Mouse (Mus musculus) heart, postnatal 25 days (tissue): ENCODE measurements around the gene Susd6. TPM values are rescaled to one million over a fixed set of nuclear protein-coding genes. Genes with fewer than 3 reads are reported as not detected.

Source experiments
- DNase-seq: peaks from one replicate; pipeline ENCODE4 v3.0.0; 2022; ENCODE audit warnings: low spot score
- intact Hi-C: fragments of 180-260 bp; cut with DNase I; formaldehyde crosslinking; loops from one replicate; pipeline ENCODE4 v1.15.1; 2025
- total RNA-seq, 2 experiments: library from RNA; stranded (reverse); gene quantifications; 2 replicates each; pipeline ENCODE4 v1.2.3; 2021

The Susd6 gene
- total RNA-seq, 2 experiments from 2014 or later, result 62.5 to 69.1 TPM

DNA sequence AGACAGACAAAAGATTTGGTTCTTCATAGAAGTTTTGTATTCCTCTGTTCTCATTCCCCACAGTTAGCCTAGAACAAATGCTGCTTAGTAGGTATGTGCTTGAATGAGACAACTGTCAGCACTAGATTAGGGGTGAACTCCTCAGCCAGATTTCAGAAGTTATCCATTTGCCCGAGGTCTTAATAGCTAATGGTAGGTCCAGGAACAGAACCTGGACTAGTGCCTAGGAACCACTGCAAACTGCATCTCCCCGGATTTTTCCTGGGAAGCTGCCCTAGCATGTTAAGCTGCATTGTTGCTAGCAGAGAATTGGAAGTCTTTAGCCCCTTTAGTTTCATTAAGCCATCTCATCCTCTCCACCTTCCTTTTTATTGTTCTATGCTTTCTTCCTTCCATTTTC is 39.9 kb downstream of the Susd6 start:
- intact Hi-C loops, result loop anchor here (5.0 kb wide), 2 partner anchors 37 to 38 kb away; partner anchors contain the start of gene Susd6
- no peak for DNase-seq

DNA sequence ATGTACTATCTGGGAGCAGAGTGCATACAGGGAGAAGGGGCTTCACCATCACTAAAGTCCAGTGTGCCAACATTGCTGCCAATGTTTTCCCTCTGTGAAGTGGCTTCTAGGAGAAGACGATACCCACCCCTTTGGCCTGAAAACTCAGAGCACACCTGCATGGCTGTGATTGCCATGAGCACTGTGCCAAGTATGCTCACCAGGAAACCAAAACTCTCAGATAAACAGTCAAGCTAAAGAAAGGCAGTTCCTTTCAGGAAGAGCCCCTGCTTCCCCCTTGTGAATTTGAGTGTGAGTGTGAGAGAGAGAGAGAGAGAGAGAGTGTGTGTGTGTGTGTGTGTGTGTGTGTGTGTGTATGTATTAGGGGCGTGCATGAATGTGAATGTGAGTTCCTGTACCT is 40.5 kb downstream of the Susd6 start:
- DNase-seq, result no peak
- intact Hi-C loops, result loop anchor here (5.0 kb wide), 2 partner anchors 36 to 39 kb away; partner anchors contain the start of gene Susd6

DNA sequence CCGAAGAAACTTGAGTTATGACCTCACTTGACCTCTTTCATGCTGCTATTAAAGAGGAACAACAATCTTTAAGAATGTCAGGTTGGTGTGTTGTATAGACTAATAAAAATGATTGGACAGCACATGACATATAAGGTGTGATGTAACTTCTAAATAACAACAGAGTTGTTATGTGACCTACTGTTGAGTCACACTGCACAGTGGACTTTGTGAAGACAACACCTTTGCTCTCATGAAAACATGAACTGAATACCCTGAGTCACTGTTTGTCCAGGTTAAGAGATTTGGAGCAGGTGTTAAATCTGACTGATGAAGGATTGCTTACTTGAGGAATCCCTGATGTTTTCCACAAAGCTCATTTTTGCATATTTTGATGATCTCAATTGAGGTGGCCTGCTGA is 42.0 kb downstream of the Susd6 start:
- DNase-seq, result no peak
- intact Hi-C loops, result loop anchor here (5.0 kb wide), 2 partner anchors 35 to 40 kb away; partner anchors contain the start of gene Susd6

DNA sequence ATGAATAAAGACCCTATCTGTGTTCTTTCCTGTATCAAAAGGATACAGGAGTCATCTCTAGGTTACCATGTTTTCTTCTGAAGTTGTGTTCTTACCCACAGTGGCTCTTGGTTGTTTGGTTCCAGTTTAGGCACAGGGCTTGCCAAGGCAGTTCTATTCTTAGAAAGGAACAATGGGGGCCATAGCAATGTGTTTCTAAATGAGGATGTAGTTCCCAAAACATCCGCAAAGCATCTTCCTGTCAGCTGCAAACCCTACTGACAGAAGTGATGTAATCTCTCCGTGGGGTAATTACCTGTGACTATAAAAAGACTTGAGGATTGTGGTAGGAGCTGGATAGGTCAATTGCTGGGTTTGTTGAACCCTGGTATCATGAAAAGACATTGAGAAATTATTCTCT is 43.2 kb downstream of the Susd6 start:
- peak; percentile 38 for DNase-seq
- intact Hi-C loops, result loop anchor here (5.0 kb wide), 2 partner anchors 34 to 41 kb away; partner anchors contain the start of gene Susd6

DNA sequence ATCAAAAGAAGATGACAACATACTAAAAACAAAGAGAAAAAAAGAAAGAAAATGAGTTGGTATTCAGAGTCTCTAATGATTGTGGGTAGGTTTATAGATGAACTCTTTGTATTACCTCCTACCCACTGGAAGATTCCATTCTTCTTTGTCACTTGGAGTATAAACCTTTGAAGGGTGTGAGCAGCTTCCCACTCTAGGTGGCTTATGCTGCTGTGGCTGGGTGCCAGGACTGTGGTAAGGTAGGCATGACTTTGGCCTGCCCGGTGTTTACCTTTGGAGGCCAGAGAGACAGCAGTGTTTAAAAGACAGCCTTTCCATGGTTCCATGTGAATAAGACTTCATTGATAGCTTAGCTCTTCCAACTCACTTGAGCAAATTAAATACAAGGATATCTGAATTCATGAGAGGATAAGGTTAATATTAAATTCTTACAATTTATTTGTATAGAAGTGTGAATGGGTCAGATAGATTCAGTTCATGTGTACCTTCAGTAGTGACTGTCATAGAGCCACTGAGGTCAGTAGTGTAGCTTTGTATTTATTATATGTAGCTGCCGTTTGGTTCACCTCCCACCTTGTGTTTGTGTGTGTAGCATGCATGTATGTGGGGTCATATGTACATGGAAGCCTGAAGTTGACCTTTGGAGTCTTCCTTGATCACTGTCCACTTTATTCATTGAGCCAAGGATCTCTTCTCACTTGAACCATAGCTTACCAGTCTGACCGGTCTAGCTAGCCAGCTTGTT is 44.0 kb downstream of the Susd6 start:
- intact Hi-C loops, result loop anchor here (5.0 kb wide), 2 partner anchors 33 to 42 kb away; partner anchors contain the start of gene Susd6
- DNase-seq, result no peak

DNA sequence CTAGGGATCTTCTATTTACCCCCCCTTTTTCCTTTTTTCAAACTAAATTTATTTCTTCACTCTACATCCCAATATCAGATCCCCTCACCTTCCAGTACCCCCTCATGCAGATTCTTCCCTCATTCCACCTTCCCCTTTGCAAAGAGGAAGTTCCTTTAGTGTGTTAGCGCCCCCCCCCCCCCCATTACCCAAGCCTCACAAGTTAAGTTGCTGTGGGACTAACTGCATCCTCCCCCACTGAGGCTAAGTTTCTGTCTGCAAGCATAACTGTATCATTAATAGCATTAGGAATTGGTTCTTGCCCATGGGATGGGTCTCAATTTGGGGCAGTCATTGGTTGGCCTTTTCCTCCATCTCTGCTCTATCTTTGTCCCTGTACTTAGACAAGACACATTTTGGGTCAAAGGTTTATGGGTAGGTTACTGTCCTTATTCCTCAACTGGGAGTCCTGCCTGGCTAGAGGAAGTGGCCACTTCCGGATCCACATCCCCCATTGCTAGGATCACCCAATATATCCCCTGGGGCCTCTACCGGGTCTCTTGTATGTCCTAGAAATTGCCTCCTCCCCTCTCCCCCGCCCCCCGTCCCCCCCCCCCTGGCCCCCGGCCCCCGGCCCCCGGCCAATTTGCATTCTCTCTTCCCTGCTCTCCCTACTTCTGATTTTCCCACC is 44.7 kb downstream of the Susd6 start:
- intact Hi-C loops, result loop anchor here (5.0 kb wide), 2 partner anchors 32 to 43 kb away; partner anchors contain the start of gene Susd6
- no peak for DNase-seq

DNA sequence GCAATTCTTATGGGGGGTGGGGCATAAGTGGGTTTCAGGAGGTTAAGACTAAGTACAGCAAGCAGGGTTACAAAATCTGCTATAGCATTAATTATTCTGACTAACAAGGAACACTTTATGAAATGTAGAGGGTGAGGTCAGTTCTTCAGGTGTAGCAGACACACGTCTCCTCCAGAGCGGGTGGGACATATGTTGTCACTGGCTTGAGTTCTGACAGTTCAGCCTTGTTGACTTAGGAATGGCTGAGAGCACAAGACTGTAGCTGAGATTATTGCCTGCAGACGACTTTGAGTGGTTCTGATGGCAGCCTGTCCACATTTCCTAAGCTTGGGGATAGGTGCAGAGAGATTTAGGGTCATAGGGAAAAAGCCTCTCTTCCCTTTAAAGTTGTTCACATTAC is 47.3 kb downstream of the Susd6 start:
- intact Hi-C loops, result no loop called here
- no peak for DNase-seq

DNA sequence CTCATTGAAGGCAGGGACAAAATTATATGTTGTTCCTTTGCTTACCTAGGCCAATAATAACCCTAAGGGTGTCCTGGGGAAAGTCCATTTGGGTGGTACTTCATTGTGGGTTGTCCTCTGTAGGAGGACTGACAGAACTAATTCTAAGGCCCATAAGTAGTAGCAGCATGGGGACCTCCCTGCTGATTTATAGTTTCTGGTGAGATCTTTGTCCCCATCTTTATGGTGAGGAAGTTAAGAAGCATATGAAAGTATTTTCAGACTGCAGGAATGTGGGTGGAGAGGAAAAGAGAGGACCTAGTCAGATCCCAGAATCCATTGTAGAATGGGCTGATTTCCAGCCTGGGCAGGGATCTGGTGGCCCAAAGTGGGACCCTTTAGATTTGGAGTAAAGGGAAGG is 48.0 kb downstream of the Susd6 start:
- DNase-seq, result no peak
- intact Hi-C loops, result no loop called here

DNA sequence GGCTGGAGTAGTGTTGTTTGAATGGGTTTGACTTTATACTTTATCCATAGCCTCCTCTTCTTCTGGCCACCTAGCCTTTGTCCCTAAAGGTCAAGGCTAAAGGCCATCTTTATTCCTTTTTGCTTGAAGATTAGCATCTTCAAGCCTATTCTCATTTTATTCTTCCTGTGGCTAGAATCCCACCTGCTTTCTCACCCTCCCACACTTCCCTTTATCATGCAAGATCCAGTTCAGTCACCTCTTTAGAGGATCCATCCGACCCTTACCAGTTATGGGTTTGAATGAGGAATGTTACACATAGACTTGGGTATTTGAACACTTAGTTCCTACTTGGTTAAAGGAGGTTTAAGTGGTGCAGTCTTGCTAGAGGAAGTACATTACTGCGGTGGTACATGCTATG is 48.5 kb downstream of the Susd6 start:
- intact Hi-C loops, result no loop called here
- no peak for DNase-seq

DNA sequence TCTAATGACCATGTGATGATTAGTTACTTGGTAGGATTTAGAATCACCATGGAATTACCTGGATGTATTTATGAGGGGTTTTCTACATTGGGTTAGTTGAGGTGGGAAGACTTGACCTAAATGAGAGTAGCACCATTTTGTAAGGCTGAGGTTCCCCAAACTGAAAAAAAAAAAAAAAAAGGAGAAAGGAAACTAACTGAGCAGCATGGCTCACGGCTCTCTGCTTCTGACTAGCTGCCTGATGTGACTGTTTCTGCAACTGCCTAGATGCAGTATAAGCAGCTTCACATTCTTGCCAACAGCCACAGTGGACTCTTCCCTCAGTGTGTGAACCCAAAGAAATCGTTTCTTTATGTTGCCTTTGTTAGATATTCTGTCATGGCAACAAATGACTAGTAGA is 49.3 kb downstream of the Susd6 start:
- no peak for DNase-seq
- intact Hi-C loops, result loop anchor here (5.0 kb wide), 1 partner anchor 38 kb away; no protein-coding TSS in a partner anchor

DNA sequence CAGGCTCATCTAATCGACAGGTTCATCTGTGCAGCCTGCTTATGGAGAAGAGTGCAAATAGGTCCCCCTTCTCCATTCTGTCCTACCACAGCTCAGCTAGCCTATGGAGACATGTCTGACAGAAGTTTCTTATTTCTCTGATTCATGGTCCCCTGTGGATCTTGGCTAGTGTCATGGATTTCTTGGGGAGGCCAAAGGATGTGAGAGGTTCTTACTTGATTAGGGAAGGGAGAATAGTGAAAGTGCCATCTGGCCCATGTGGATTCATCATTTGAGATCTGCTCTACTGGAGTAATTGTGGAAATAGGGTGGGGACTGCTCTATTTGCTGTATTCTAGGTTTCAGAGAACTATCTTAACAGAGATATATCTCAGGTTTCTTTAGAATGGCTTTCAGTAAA is 51.3 kb downstream of the Susd6 start:
- intact Hi-C loops, result loop anchor here (5.0 kb wide), 1 partner anchor 36 kb away; no protein-coding TSS in a partner anchor
- no peak for DNase-seq

DNA sequence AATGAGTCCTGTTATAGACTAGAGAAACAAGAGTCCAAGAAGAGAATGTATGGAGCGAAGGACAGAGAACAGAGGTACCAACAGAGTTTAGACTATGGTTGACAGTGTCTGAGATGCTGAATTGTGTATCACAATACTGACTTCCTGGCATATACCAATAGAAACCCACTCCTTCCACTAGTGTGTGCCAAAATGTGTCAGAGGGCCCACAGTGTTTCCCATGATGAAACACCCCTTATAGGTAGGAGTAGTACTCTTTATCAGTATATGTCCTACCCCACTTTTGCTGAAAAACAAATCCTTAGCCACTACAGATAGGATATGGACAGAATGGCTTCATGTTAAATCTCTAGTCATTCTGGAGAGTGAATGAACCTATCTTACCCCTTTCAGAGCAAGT is 52.3 kb downstream of the Susd6 start:
- intact Hi-C loops, result loop anchor here (5.0 kb wide), 1 partner anchor 35 kb away; no protein-coding TSS in a partner anchor
- no peak for DNase-seq

DNA sequence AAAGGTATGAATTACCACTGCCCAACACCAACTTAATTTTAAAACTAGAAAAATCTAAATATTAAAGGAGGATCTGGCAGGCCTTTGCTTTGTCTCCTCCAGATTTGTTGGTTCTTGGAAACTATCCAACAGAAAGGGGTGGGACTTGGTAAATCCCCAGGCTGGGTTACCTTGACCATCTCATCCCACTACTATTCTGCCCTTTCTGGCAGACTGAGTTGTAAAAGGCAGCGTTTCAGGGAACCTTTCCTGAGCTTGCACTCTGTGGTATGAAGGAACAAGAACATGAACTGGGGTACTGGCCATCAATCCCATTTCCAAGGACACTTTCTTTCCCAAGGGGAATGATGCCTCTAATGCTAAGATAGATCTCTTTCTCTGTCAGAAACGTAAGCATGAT is 52.9 kb downstream of the Susd6 start:
- no peak for DNase-seq
- intact Hi-C loops, result loop anchor here (5.0 kb wide), 1 partner anchor 34 kb away; no protein-coding TSS in a partner anchor

DNA sequence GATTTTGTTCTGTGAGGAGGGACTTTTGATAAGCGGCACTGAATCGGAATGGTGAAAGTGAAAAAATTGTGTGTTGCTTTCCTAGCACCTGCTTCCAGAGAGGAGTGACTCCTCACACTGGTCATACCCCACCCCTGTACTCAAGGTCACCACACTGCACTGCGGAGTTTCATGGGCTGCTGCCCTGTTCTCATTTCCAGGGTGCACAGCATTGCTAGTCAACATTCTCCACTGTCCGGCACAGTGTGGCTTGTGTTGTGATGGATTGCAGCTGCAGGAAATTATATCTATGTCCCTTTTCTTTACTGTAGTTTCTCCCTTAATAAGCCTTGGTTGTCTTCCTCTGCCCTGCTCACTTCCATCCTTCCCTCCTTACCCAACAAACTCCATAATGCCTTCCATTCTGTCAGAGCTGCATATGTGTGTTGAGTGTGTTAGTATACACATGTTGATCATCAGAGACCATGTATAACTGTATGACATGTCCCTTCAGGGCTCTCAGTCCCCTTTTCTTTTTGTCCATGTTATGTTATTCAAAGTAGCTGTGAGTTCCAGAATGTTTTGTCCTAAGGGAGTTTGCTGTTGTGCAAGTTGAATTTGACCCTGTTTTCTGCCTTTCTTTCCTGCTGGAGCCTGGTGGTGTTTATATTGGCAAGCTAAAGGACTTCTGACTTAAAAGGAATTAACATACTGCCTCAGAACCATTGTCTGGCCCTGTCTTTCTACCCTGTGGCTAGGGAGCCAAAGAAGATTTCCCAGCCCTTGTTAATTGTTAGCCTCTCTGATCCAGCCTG is 53.5 kb downstream of the Susd6 start:
- intact Hi-C loops, result loop anchor here (5.0 kb wide), 1 partner anchor 33 kb away; no protein-coding TSS in a partner anchor
- DNase-seq, result no peak

DNA sequence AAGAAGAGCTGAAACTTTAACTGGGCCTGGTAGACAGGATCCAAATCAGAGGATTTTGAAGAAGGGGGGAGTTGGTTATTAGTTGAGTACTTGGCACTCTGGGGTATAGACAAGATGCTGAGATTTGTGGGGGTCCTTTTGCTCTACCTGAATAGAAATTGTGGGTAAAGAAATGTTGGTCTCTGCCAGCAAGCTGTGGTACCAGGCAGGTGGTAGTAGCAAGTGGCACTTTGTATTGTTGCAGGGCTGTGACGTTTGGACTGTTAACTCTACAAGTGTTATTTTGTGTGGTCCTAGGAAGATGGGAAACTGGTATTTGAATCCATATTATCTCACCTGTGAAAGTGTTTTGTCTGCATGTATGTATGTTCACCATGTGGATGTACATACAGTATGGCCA is 55.6 kb downstream of the Susd6 start:
- intact Hi-C loops, result no loop called here
- DNase-seq, result no peak

DNA sequence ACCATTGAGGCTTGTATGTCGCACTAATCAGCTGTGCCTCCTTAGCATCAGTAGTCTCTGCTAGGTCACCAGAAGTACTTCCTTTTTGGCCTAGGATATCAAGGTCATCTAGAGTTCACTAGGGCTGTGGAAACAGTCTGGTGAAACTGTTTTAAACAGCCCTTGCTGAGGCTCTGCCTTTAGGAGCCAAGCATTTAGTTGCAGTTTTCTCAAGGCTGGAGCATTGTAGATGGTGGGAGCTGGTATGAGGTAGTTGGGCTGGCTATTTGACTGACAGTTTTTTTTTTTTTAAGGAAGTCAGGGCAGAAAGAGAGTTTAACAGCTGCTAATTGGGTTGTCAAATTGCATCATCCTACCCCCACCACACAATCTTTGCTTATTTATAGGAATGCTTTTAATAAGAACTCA is 56.6 kb downstream of the Susd6 start:
- no peak for DNase-seq
- intact Hi-C loops, result no loop called here

DNA sequence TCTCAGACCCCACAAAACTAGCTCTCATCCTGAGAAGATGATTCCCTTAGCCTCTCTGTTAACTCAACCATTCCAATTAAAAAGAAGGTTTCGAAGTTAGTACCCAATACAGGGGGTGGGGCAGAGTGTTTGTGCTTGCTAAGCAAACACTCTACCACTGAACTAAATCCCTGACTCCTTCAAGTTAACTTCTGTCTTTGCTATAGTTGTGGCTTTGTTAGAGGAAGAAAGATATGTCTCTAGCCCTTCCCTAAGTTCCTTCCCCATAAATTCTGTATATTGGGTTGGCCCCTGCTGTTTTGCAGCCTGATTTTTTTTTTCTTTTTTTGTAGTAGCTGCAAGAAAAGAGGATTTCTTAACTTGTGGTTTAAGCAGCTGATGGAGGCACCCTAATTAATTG is 61.7 kb downstream of the Susd6 start:
- intact Hi-C loops, result no loop called here
- DNase-seq, result no peak

DNA sequence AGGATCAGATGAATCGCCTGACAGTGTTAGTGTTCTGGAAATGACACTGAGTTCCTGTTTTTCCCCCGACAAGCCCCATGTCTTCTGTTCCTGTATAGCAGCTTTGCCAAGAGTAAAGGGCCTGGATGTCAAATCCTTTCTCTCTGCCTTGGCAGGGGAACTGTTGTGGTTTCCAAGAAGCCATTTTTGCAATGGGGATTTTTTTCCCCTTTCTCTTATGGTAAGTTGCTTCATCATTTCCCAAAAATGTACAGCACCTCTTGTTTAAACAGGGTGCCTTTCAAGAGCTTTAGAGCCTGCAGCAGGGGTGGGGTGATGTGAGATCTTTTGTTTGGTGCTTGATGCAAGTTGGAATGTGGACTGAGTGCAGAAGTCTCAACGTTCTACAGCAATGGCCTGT is 63.4 kb downstream of the Susd6 start:
- intact Hi-C loops, result no loop called here

DNA sequence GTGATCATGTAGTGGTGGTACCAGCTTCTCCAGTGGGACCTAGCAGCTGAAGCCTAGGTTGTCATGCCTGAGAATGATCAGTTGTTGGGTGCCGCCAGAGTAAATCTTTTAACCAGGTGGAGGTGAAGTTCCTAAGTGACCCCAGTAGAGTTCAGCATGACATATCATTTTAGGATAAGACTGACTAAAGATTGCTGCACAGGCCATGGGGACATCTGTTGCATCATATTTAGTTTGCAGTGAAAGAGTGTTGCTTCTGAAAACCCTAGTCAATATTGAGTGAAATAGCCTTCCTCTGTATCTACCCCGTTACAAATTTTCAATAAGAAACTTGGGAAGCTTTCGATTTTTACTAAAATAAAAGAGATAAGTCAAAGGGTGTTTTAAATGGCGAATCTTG is 64.4 kb downstream of the Susd6 start:
- intact Hi-C loops, result no loop called here

More for the DNA sequence above, 63.4 kb downstream of the Susd6 start:
- DNase-seq, result peak; percentile 6

DNA sequence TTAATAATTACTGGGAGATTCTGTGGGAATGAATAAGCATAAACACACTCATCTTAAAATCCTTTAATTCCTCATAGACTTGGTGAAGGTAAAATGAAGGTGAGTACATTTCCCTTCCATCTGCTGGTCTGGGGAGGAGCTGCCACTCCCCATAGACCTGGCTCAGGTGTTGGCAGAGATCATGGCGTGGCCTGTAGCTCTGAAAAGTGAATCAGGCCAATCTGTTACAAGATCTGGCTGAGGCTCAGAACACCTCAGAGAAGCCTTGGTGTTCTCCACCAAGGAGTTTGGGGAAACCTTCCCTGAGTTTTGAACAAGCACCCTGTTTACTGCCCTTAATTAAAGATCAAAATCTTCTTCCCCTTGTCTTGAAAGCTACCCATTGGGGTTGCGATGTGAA is 64.8 kb downstream of the Susd6 start:
- intact Hi-C loops, result no loop called here
- no peak for DNase-seq

More for the DNA sequence above, 64.4 kb downstream of the Susd6 start:
- no peak for DNase-seq
